Mouse (Mus musculus) left cerebral cortex, postnatal 4 days (tissue): ENCODE measurements around the gene Ifna12. TPM values are rescaled to one million over a fixed set of nuclear protein-coding genes. Genes with fewer than 3 reads are reported as not detected.
A peak's percentile ranks its signal among the peaks of the same experiment; 100 is the strongest.
"Not testable (repeated sequence)": the region's sequence is repeated elsewhere in the genome, so short reads cannot be mapped to it uniquely, and the experiment has no call there.

ENCODE experiments used
- DNase-seq: peaks from one replicate; pipeline ENCODE4 v3.0.0-alpha.2; 2022
- intact Hi-C: fragments of 180-260 bp; cut with DNase I; formaldehyde crosslinking; loops from one replicate; pipeline ENCODE4 v1.15.1; 2025
- total RNA-seq, 2 experiments: library from RNA; stranded (reverse); gene quantifications; 2 replicates each; pipeline ENCODE4 v1.2.3; 2021

The Ifna12 gene
- not detected for total RNA-seq

- intact Hi-C loops, result no loop called here
- DNase-seq, result no peak
Observed at GRCm38 (mm10) chr4:88603276-88603675, at the start of gene Ifna12. Ifna12 (minus strand) TSS chr4:88603376.

- no peak for DNase-seq
- intact Hi-C loops, result no loop called here
Observed at GRCm38 (mm10) chr4:88644359-88644758, 41.2 kb upstream of the Ifna12 start, which contains the start of gene Ifna13. Ifna13 (minus strand) TSS chr4:88644459.

- intact Hi-C loops, result no loop called here
- DNase-seq, result no peak
Observed at GRCm38 (mm10) chr4:88642526-88642925, 39.4 kb upstream of the Ifna12 start.

- intact Hi-C loops, result no loop called here
- peak; percentile 93 for DNase-seq
Observed at GRCm38 (mm10) chr4:88641077-88641831, 38.1 kb upstream of the Ifna12 start.

- intact Hi-C loops, result no loop called here
- DNase-seq, result no peak
Observed at GRCm38 (mm10) chr4:88640704-88641076, 37.5 kb upstream of the Ifna12 start.

- intact Hi-C loops, result no loop called here
- DNase-seq, result no peak
Observed at GRCm38 (mm10) chr4:88634311-88634710, 31.1 kb upstream of the Ifna12 start, which contains the start of gene C87499. C87499 (minus strand) TSS chr4:88634411.

- intact Hi-C loops, result no loop called here
- no peak for DNase-seq
Observed at GRCm38 (mm10) chr4:88592285-88592684, 10.9 kb downstream of the Ifna12 start, which contains the start of gene Ifna9. Ifna9 (minus strand) TSS chr4:88592385.

- intact Hi-C loops, result no loop called here
- no peak for DNase-seq
Observed at GRCm38 (mm10) chr4:88571698-88572097, 31.5 kb downstream of the Ifna12 start, which contains the start of gene Ifna14. Ifna14 (minus strand) TSS chr4:88571798.

GRCm38 (mm10) chr4:88561791-88562190, 41.4 kb downstream of the Ifna12 start:
- intact Hi-C loops, result no loop called here
- no peak for DNase-seq

GRCm38 (mm10) chr4:88558145-88558544, 45.0 kb downstream of the Ifna12 start, which contains the start of gene Ifna15:
Ifna15 (minus strand) TSS chr4:88558245.
- intact Hi-C loops, DNase-seq: not testable (repeated sequence)

Other genes with a start within 250 kb of the Ifna12 start
- gene Hacd4, start 164.4 kb downstream of the Ifna12 start, total RNA-seq, result 1 to 10 TPM; 3.5 to 3.6 TPM
- not detected for gene Ifnb1, start 80.6 kb downstream of the Ifna12 start, total RNA-seq
- not detected for gene Ifna15, start 45.1 kb downstream of the Ifna12 start, total RNA-seq
- not detected for gene Ifna14, start 31.6 kb downstream of the Ifna12 start, total RNA-seq
- not detected for gene Ifna9, start 11.0 kb downstream of the Ifna12 start, total RNA-seq
- gene C87499, start 31.0 kb upstream of the Ifna12 start, total RNA-seq, result not detected
- not detected for gene Ifna13, start 41.1 kb upstream of the Ifna12 start, total RNA-seq
- gene Ifna16, start 73.5 kb upstream of the Ifna12 start, total RNA-seq, result not detected
- not detected for gene Ifna2, start 80.5 kb upstream of the Ifna12 start, total RNA-seq
- not detected for gene Ifnab, start 88.0 kb upstream of the Ifna12 start, total RNA-seq
- gene Gm26566, start 118.4 kb upstream of the Ifna12 start, total RNA-seq, result 1 to 10 TPM; 1.5 to 1.7 TPM
- 100 to 1,000 TPM; 105 to 106 TPM for gene Klhl9, start 119.1 kb upstream of the Ifna12 start, total RNA-seq
- gene Gm13271, start 151.5 kb upstream of the Ifna12 start, total RNA-seq, result not detected
- gene Gm13283, start 156.7 kb upstream of the Ifna12 start, total RNA-seq, result not detected
- not detected for gene Gm13290, start 170.5 kb upstream of the Ifna12 start, total RNA-seq
- not detected for gene Gm13289, start 173.5 kb upstream of the Ifna12 start, total RNA-seq
- gene Gm13272, start 176.5 kb upstream of the Ifna12 start, total RNA-seq, result not detected
- not detected for gene Ifnz, start 178.8 kb upstream of the Ifna12 start, total RNA-seq
- not detected for gene Gm13276, start 182.3 kb upstream of the Ifna12 start, total RNA-seq
- not detected for gene Gm13277, start 185.3 kb upstream of the Ifna12 start, total RNA-seq
- gene Gm13278, start 188.2 kb upstream of the Ifna12 start, total RNA-seq, result not detected
- gene Gm13275, start 191.1 kb upstream of the Ifna12 start, total RNA-seq, result not detected
- gene Gm13279, start 194.0 kb upstream of the Ifna12 start, total RNA-seq, result not detected
- gene Gm13285, start 196.3 kb upstream of the Ifna12 start, total RNA-seq, result under 1 TPM in 1 of 2 experiments, not detected in 1; 0.24 TPM
- not detected for gene Gm13287, start 199.9 kb upstream of the Ifna12 start, total RNA-seq
- not detected for gene Gm13288, start 202.2 kb upstream of the Ifna12 start, total RNA-seq
- not detected for gene Ifna7, start 212.9 kb upstream of the Ifna12 start, total RNA-seq
- gene Ifna11, start 216.6 kb upstream of the Ifna12 start, total RNA-seq, result not detected
- gene Ifna6, start 224.0 kb upstream of the Ifna12 start, total RNA-seq, result not detected
- not detected for gene Ifna5, start 232.1 kb upstream of the Ifna12 start, total RNA-seq
- gene Ifna4, start 238.5 kb upstream of the Ifna12 start, total RNA-seq, result not detected
- gene Ifna1, start 246.7 kb upstream of the Ifna12 start, total RNA-seq, result not detected